Mouse (Mus musculus) myocyte (in vitro differentiated cells): Measurements from ENCODE around the gene Uvrag.

Source experiments
- POLR2A ChIP-seq: IDR thresholded peaks from one replicate; pipeline ENCODE4 v1.6.1; 2011; ENCODE audit warnings: low read depth, mild to moderate bottlenecking, control low read depth, moderate library complexity; ENCODE audit not compliant: insufficient read length
- TCF12 ChIP-seq: IDR thresholded peaks from one replicate; pipeline ENCODE4 v1.6.1; 2011; ENCODE audit warnings: mild to moderate bottlenecking, control low read depth; ENCODE audit not compliant: poor library complexity, insufficient read depth, severe bottlenecking
- TCF3 ChIP-seq: IDR thresholded peaks from one replicate; pipeline ENCODE4 v1.6.1; 2011; ENCODE audit warnings: low read depth, control low read depth; ENCODE audit not compliant: insufficient read length

GRCm38 (mm10) chr7:99188630-99189029 lies 47.7 kb upstream of the Uvrag start:
- no peak for TF ChIP-seq POLR2A
- no peak for TF ChIP-seq TCF3
- TF ChIP-seq TCF12: no peak
